Mouse (Mus musculus) stomach, embryonic 15.5 days (tissue): Measurements from ENCODE around the gene Atp6v1g2. TPM values are rescaled to one million over a fixed set of nuclear protein-coding genes. Genes with fewer than 3 reads are reported as not detected.

Experiments
- ATAC-seq: fragments of 200-750 bp; cut with Nextera tagmentation; 2 replicates; pipeline ENCODE4 v1.8.0; 2017; ENCODE audit warnings: low read depth, moderate number of reproducible peaks, moderate TSS enrichment; ENCODE audit not compliant: insufficient read depth, low FRiP score
- H3K27ac ChIP-seq: fragments of 300-500 bp; sonication (generic); 2 replicates; pipeline ENCODE4 v1.5.1; 2015; ENCODE audit warnings: mild to moderate bottlenecking, inconsistent platforms
- H3K27me3 ChIP-seq: fragments of 300-500 bp; sonication (generic); replicated peaks from 2 replicates; pipeline ENCODE4 v1.6.1; 2015; ENCODE audit warnings: inconsistent platforms
- H3K36me3 ChIP-seq: fragments of 300-500 bp; sonication (generic); 2 replicates; pipeline ENCODE4 v1.6.1; 2015; ENCODE audit warnings: inconsistent platforms
- H3K4me1 ChIP-seq: fragments of 300-500 bp; sonication (generic); 2 replicates; pipeline ENCODE4 v1.6.1; 2015; ENCODE audit warnings: inconsistent platforms
- H3K4me2 ChIP-seq: fragments of 300-500 bp; sonication (generic); 2 replicates; pipeline ENCODE4 v1.6.1; 2015; ENCODE audit warnings: mild to moderate bottlenecking, inconsistent platforms
- H3K4me3 ChIP-seq: fragments of 300-500 bp; sonication (generic); replicated peaks from 2 replicates; pipeline ENCODE4 v1.5.1; 2015; ENCODE audit warnings: inconsistent platforms
- H3K9ac ChIP-seq: fragments of 300-500 bp; sonication (generic); 2 replicates; pipeline ENCODE4 v1.6.1; 2015; ENCODE audit warnings: inconsistent platforms
- H3K9me3 ChIP-seq: fragments of 300-500 bp; sonication (generic); 2 replicates; pipeline ENCODE4 v1.6.1; 2016; ENCODE audit warnings: inconsistent platforms
- WGBS: fragments of 180-500 bp; shearing (Covaris S2); methylation state at CpG from one replicate; pipeline ENCODE4 v1.1.7; 2015; 5-methylcytosine and 5-hydroxymethylcytosine counted together
- polyA plus RNA-seq: library from polyadenylated mRNA; unstranded; fragments of >200 nt; fragmentation: Nextera tagmentation; extraction: Ambion mirVana; gene quantifications from 2 replicates; pipeline ENCODE4 v1.2.1, GENCODE M21; 2015

Atp6v1g2 gene
- polyA plus RNA-seq, 1 experiment from 2014 or later = 5.1 TPM

- no peak overlapping the region for H3K9ac ChIP-seq
- no peaks in the 10 kb centered on the region for H3K9me3 ChIP-seq
- H3K4me1 ChIP-seq = peaks cover 15% of the 10 kb centered on the region; the same call in 1 of the 2 replicates
- ATAC-seq = no peak
- H3K4me3 ChIP-seq = peak overlapping the region; percentile 47
- peak overlapping the region; percentile 93 for H3K4me2 ChIP-seq
- WGBS = 38% methylated on average over 19 of the region's 19 CpGs
- H3K27me3 ChIP-seq = peaks cover 15% of the 10 kb centered on the region
- H3K36me3 ChIP-seq = no peaks in the 10 kb centered on the region
- no peak overlapping the region for H3K27ac ChIP-seq
These were observed 38.4 kb upstream of the Atp6v1g2 start for GRCm38 (mm10) chr17:35194844-35195630.

GRCm38 (mm10) chr17:35195631-35196320 lies 37.7 kb upstream of the Atp6v1g2 start:
- Histone ChIP-seq H3K27ac (no peak overlapping the region), H3K4me1 (peaks cover 15% of the 10 kb centered on the region; the same call in 1 of the 2 replicates), H3K4me2 (peak overlapping the region; percentile 93), H3K9ac (peak overlapping the region; percentile 35), H3K4me3 (peak overlapping the region; percentile 47), H3K9me3 (no peaks in the 10 kb centered on the region), H3K36me3 (no peaks in the 10 kb centered on the region), H3K27me3 (peaks cover 15% of the 10 kb centered on the region)
- ATAC-seq = peak; percentile 73
- 2% methylated on average over 63 of the region's 66 CpGs for WGBS

- Histone ChIP-seq H3K27me3 (peaks cover 16% of the 10 kb centered on the region), H3K4me1 (peaks cover 15% of the 10 kb centered on the region; the same call in 1 of the 2 replicates), H3K36me3 (no peaks in the 10 kb centered on the region), H3K4me2 (peak overlapping the region; percentile 93), H3K4me3 (peak overlapping the region; percentile 47), H3K9ac (no peak overlapping the region), H3K9me3 (no peaks in the 10 kb centered on the region), H3K27ac (no peak overlapping the region)
- no peak for ATAC-seq
- WGBS = 31% methylated on average over 9 of the region's 9 CpGs
These were observed 37.2 kb upstream of the Atp6v1g2 start for GRCm38 (mm10) chr17:35196321-35196641.

- no peak overlapping the region for H3K9ac ChIP-seq
- peaks cover 18% of the 10 kb centered on the region; the same call in 1 of the 2 replicates for H3K4me1 ChIP-seq
- H3K27ac ChIP-seq = no peak overlapping the region
- H3K9me3 ChIP-seq = no peaks in the 10 kb centered on the region
- no peak for ATAC-seq
- H3K36me3 ChIP-seq = no peaks in the 10 kb centered on the region
- no peak overlapping the region for H3K4me2 ChIP-seq
- H3K27me3 ChIP-seq = peaks cover 24% of the 10 kb centered on the region
- WGBS = 17% methylated on average over 6 of the region's 6 CpGs
- no peak overlapping the region for H3K4me3 ChIP-seq
These were observed 36.3 kb upstream of the Atp6v1g2 start for GRCm38 (mm10) chr17:35197126-35197525.

- Histone ChIP-seq H3K4me3 (no peak overlapping the region), H3K4me1 (peaks cover 18% of the 10 kb centered on the region; the same call in 1 of the 2 replicates), H3K36me3 (no peaks in the 10 kb centered on the region), H3K27me3 (peaks cover 24% of the 10 kb centered on the region), H3K27ac (no peak overlapping the region), H3K4me2 (no peak overlapping the region), H3K9me3 (no peaks in the 10 kb centered on the region), H3K9ac (no peak overlapping the region)
- WGBS = 57% methylated on average over 7 of the region's 7 CpGs
- no peak for ATAC-seq
These were observed 35.4 kb upstream of the Atp6v1g2 start for GRCm38 (mm10) chr17:35198029-35198428.

GRCm38 (mm10) chr17:35198946-35199345 lies 34.5 kb upstream of the Atp6v1g2 start:
- Histone ChIP-seq H3K9ac (no peak overlapping the region), H3K27ac (no peak overlapping the region), H3K4me2 (no peak overlapping the region), H3K36me3 (no peaks in the 10 kb centered on the region), H3K9me3 (no peaks in the 10 kb centered on the region), H3K4me1 (peaks cover 18% of the 10 kb centered on the region; the same call in 1 of the 2 replicates), H3K4me3 (no peak overlapping the region), H3K27me3 (peaks cover 24% of the 10 kb centered on the region)
- no peak for ATAC-seq
- 31% methylated on average over 8 of the region's 8 CpGs for WGBS

- peaks cover 14% of the 10 kb centered on the region; the same call in 1 of the 2 replicates for H3K4me1 ChIP-seq
- no peak overlapping the region for H3K27ac ChIP-seq
- no peak overlapping the region for H3K9ac ChIP-seq
- peaks cover 21% of the 10 kb centered on the region for H3K27me3 ChIP-seq
- no peaks in the 10 kb centered on the region for H3K36me3 ChIP-seq
- H3K4me2 ChIP-seq = no peak overlapping the region
- 72% methylated on average over 11 of the region's 11 CpGs for WGBS
- no peak overlapping the region for H3K4me3 ChIP-seq
- no peak for ATAC-seq
- H3K9me3 ChIP-seq = no peaks in the 10 kb centered on the region
These were observed 33.1 kb upstream of the Atp6v1g2 start for GRCm38 (mm10) chr17:35200398-35200797.

- no peak for ATAC-seq
- no peaks in the 10 kb centered on the region for H3K9me3 ChIP-seq
- no peak overlapping the region for H3K27ac ChIP-seq
- peaks cover 16% of the 10 kb centered on the region for H3K27me3 ChIP-seq
- 0 out of 2 replicates have a peak, but pooled peaks cover 9% of the 10 kb centered on the region for H3K4me1 ChIP-seq
- H3K4me2 ChIP-seq = no peak overlapping the region
- peak overlapping the region; percentile 8; the same call in 1 of the 2 replicates for H3K4me3 ChIP-seq
- WGBS = 60% methylated on average over 11 of the region's 11 CpGs
- H3K36me3 ChIP-seq = no peaks in the 10 kb centered on the region
- H3K9ac ChIP-seq = no peak overlapping the region
These were observed 32.3 kb upstream of the Atp6v1g2 start for GRCm38 (mm10) chr17:35201128-35201527.

- no peak within 1 kb of the TSS for H3K9ac ChIP-seq
- peaks cover 16% of the 10 kb centered on the region for H3K27me3 ChIP-seq
- peak within 1 kb of the TSS; percentile 8 for H3K4me3 ChIP-seq
- no peak for ATAC-seq
- H3K4me1 ChIP-seq = 0 out of 2 replicates have a peak, but pooled peaks cover 9% of the 10 kb centered on the region
- H3K4me2 ChIP-seq = no peak within 1 kb of the TSS; the same call in 1 of the 2 replicates
- H3K9me3 ChIP-seq = no peaks in the 10 kb centered on the region
- no peaks in the 10 kb centered on the region for H3K36me3 ChIP-seq
- H3K27ac ChIP-seq = no peak within 1 kb of the TSS
- 26% methylated on average over 13 of the region's 13 CpGs for WGBS
These were observed 31.7 kb upstream of the Atp6v1g2 start, which contains the start of gene Tnf for GRCm38 (mm10) chr17:35201787-35202186. Gene Tnf (minus strand): TSS chr17:35202007.

GRCm38 (mm10) chr17:35202442-35202841 lies 31.0 kb upstream of the Atp6v1g2 start:
- ATAC-seq = no peak
- H3K36me3 ChIP-seq = no peaks in the 10 kb centered on the region
- H3K4me2 ChIP-seq = no peak overlapping the region
- no peak overlapping the region for H3K4me3 ChIP-seq
- no peaks in the 10 kb centered on the region for H3K9me3 ChIP-seq
- H3K27me3 ChIP-seq = peaks cover 16% of the 10 kb centered on the region
- 0 out of 2 replicates have a peak, but pooled peaks cover 9% of the 10 kb centered on the region for H3K4me1 ChIP-seq
- WGBS = 75% methylated on average over 4 of the region's 4 CpGs
- H3K9ac ChIP-seq = no peak overlapping the region
- no peak overlapping the region for H3K27ac ChIP-seq

- H3K9ac ChIP-seq = no peak within 1 kb of the TSS; the same call in 1 of the 2 replicates
- no peak within 1 kb of the TSS for H3K4me2 ChIP-seq
These were observed 28.7 kb upstream of the Atp6v1g2 start, which contains the start of gene Lta for GRCm38 (mm10) chr17:35204494-35205379. Gene Lta (minus strand): TSS chr17:35205351.

More at GRCm38 (mm10) chr17:35204494-35205379, 28.7 kb upstream of the Atp6v1g2 start, which contains the start of gene Lta:
- Histone ChIP-seq H3K27me3 (peaks cover 12% of the 10 kb centered on the region), H3K9me3 (no peaks in the 10 kb centered on the region), H3K4me3 (no peak within 1 kb of the TSS), H3K36me3 (no peaks in the 10 kb centered on the region), H3K27ac (no peak within 1 kb of the TSS), H3K4me1 (0 out of 2 replicates have a peak, but pooled peaks cover 9% of the 10 kb centered on the region)
- 30% methylated on average over 20 of the region's 20 CpGs for WGBS
- no peak for ATAC-seq
